Mouse (Mus musculus) ES-E14 (cell line): ENCODE data around the gene Slc25a36. TPM values are rescaled to one million over a fixed set of nuclear protein-coding genes. Genes with fewer than 3 reads are reported as not detected.

Experiments used
- DNase-seq: peaks from one replicate; pipeline ENCODE4 v3.0.0-alpha.2; 2013; ENCODE audit warnings: low read depth, low spot score
- H3K27ac ChIP-seq: 2 replicates; pipeline ENCODE4 v1.5.1; 2012; ENCODE audit warnings: low read depth, mild to moderate bottlenecking, low read length, moderate library complexity, mixed read lengths; ENCODE audit not compliant: poor library complexity, insufficient read depth, severe bottlenecking
- H3K36me3 ChIP-seq: 2 replicates; pipeline ENCODE4 v1.6.1; 2012; ENCODE audit warnings: mild to moderate bottlenecking, low read length, moderate library complexity, mixed read lengths; ENCODE audit not compliant: control insufficient read depth, poor library complexity, insufficient read depth, severe bottlenecking
- H3K4me1 ChIP-seq, 2 experiments: fragments of 150-350 bp in 1 of 2; sonication (generic) in 1 of 2; 2 replicates each; pipeline ENCODE4 v1.6.1; 2012; ENCODE audit warnings: low read length in 2 of 2, mild to moderate bottlenecking in 1 of 2, mixed read lengths in 1 of 2; ENCODE audit not compliant: control insufficient read depth in 2 of 2, insufficient read depth in 2 of 2, poor library complexity in 1 of 2
- H3K4me3 ChIP-seq, 2 experiments: fragments of 150-350 bp in 1 of 2; sonication (generic) in 1 of 2; 2 replicates each; pipeline ENCODE4 v1.5.1; 2012; ENCODE audit warnings: low read length in 2 of 2, low read depth in 1 of 2, mild to moderate bottlenecking in 1 of 2, mixed read lengths in 1 of 2; ENCODE audit not compliant: insufficient read depth in 1 of 2, poor library complexity in 1 of 2, severe bottlenecking in 1 of 2
- H3K9ac ChIP-seq: 2 replicates; pipeline ENCODE4 v1.6.1; 2012; ENCODE audit warnings: low read depth, mild to moderate bottlenecking, low read length, mixed read lengths; ENCODE audit not compliant: poor library complexity, insufficient read depth, severe bottlenecking
- H3K9me3 ChIP-seq: fragments of 150-350 bp; sonication (generic); 2 replicates; pipeline ENCODE4 v1.6.1; 2012; ENCODE audit warnings: low read depth, mild to moderate bottlenecking, low read length; ENCODE audit not compliant: control insufficient read depth, insufficient read depth
- CHD2 ChIP-seq: IDR thresholded peaks from 2 replicates; pipeline ENCODE4 v1.6.1; 2014; ENCODE audit warnings: mild to moderate bottlenecking, low read depth, low read length, inconsistent platforms
- HCFC1 ChIP-seq: IDR thresholded peaks from 2 replicates; pipeline ENCODE4 v1.6.1; 2012; ENCODE audit warnings: low read length, inconsistent platforms, borderline replicate concordance; ENCODE audit not compliant: insufficient read depth
- MAFK ChIP-seq: IDR thresholded peaks from 2 replicates; pipeline ENCODE4 v1.6.1; 2014; ENCODE audit warnings: mild to moderate bottlenecking, low read depth, low read length, inconsistent platforms; ENCODE audit not compliant: insufficient read depth
- ZC3H11A ChIP-seq: IDR thresholded peaks from 2 replicates; pipeline ENCODE4 v1.6.1; 2012; ENCODE audit warnings: low read depth, mild to moderate bottlenecking, inconsistent platforms, low read length, borderline replicate concordance
- ZNF384 ChIP-seq: IDR thresholded peaks from 2 replicates; pipeline ENCODE4 v1.6.1; 2012; ENCODE audit warnings: low read depth, low read length, inconsistent platforms
- in situ Hi-C, 2 experiments: fragments of 600-800 bp; cut with MboI; formaldehyde crosslinking; loops; one replicate each; pipeline ENCODE4 v1.15.1; 2025; ENCODE audit warnings: low sequenced_read_pairs in 2 of 2, inconsistent platforms in 1 of 2; ENCODE audit not compliant: unreplicated experiment in 2 of 2
- total RNA-seq: library from RNA; depleted of rRNA; stranded (reverse); fragments of 300-350 nt; gene quantifications from 2 replicates; pipeline ENCODE4 v1.2.3, GENCODE M21; 2012

Gene Slc25a36
- total RNA-seq, 1 experiment: 142 TPM

GRCm38 (mm10) chr9:97069466-97069865 is 41.5 kb downstream of the Slc25a36 start:
- Histone ChIP-seq H3K36me3 (peaks cover 6% of the 10 kb centered on the region), H3K4me3 (no peak overlapping the region), H3K4me1 (no peaks in the 10 kb centered on the region; a peak in 1 of 4 replicates), H3K9ac (no peak overlapping the region), H3K9me3 (no peaks in the 10 kb centered on the region), H3K27ac (no peak overlapping the region)
- in situ Hi-C loops: loop anchor here (5.0 to 10.0 kb wide), 2 partner anchors 155 to 157 kb away; no protein-coding TSS in a partner anchor
- DNase-seq: no peak
- TF ChIP-seq MAFK (no peak), ZC3H11A (no peak), HCFC1 (no peak), CHD2 (no peak), ZNF384 (no peak)

GRCm38 (mm10) chr9:97068201-97069095 is 42.5 kb downstream of the Slc25a36 start:
- in situ Hi-C loops: loop anchor here (5.0 to 10.0 kb wide), 2 partner anchors 154 to 156 kb away; no protein-coding TSS in a partner anchor
- no peaks in the 10 kb centered on the region; a peak in 1 of 4 replicates for H3K4me1 ChIP-seq
- H3K4me3 ChIP-seq: no peak overlapping the region
- no peak for TF ChIP-seq HCFC1
- peak; percentile 55; the same call in 1 of the 2 replicates for TF ChIP-seq ZC3H11A
- no peak overlapping the region for H3K27ac ChIP-seq
- H3K9me3 ChIP-seq: no peaks in the 10 kb centered on the region
- DNase-seq: peak; percentile 89
- H3K36me3 ChIP-seq: peaks cover 6% of the 10 kb centered on the region
- H3K9ac ChIP-seq: no peak overlapping the region

- no peak for DNase-seq
- no peak for TF ChIP-seq HCFC1
- no peak for TF ChIP-seq ZC3H11A
- TF ChIP-seq ZNF384: no peak
- TF ChIP-seq MAFK: no peak
- no peak for TF ChIP-seq CHD2
- in situ Hi-C loops: loop anchor here (5.0 to 10.0 kb wide), 2 partner anchors 153 to 155 kb away; no protein-coding TSS in a partner anchor
- no peaks in the 10 kb centered on the region for H3K9me3 ChIP-seq
- no peak overlapping the region for H3K27ac ChIP-seq
- H3K36me3 ChIP-seq: peaks cover 6% of the 10 kb centered on the region
- H3K4me1 ChIP-seq: no peaks in the 10 kb centered on the region; a peak in 1 of 4 replicates
- no peak overlapping the region for H3K9ac ChIP-seq
- H3K4me3 ChIP-seq: no peak overlapping the region
Observed at GRCm38 (mm10) chr9:97067761-97068160, 43.2 kb downstream of the Slc25a36 start.

GRCm38 (mm10) chr9:97065885-97066284 is 45.1 kb downstream of the Slc25a36 start:
- Histone ChIP-seq H3K9ac (no peak overlapping the region), H3K27ac (no peak overlapping the region), H3K4me1 (no peaks in the 10 kb centered on the region; a peak in 1 of 4 replicates), H3K9me3 (no peaks in the 10 kb centered on the region), H3K36me3 (peaks cover 4% of the 10 kb centered on the region), H3K4me3 (no peak overlapping the region)
- in situ Hi-C loops: loop anchor here (5.0 to 10.0 kb wide), 2 partner anchors 151 to 154 kb away; no protein-coding TSS in a partner anchor
- no peak for TF ChIP-seq CHD2
- TF ChIP-seq ZC3H11A: no peak
- no peak for TF ChIP-seq ZNF384
- no peak for TF ChIP-seq HCFC1
- no peak for TF ChIP-seq MAFK
- DNase-seq: no peak
